Mouse (Mus musculus): ENCODE data around the gene Nek1.
"Not testable (repeated sequence)": the region's sequence is repeated elsewhere in the genome, so short reads cannot be mapped to it uniquely, and the experiment has no call there.

Gene Nek1

DNA sequence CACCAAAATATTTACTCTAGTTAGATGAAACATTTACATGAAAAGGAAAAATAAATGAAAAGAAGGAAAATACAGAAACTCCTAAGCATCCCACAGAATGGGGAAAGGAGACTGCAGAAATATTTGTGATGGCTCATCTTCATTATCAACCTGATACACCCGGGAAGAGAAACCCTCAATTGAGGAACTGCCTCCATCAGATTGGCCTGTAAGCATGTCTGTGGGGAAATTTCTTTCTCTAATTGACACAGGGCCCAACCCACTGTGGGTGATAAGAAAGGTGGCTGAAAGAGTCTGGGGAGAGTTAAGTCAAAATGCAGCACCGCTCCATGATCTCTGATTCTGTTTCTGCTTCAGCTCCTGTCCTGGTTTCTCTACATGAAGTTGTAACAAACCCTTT lies 19.5 kb upstream of the Nek1 start:
- DNase-seq (ENCODE audit: low read depth, low spot score), result peak; percentile 28
- Histone ChIP-seq H3K36me3 (ENCODE audit: control insufficient read depth, insufficient read depth, low read length, poor library complexity, severe bottlenecking) (0 out of 2 replicates have a peak, but pooled peaks cover 2% of the 10 kb centered on the region), H3K27me3 (ENCODE audit: control insufficient read depth, insufficient read depth, low read length, poor library complexity, severe bottlenecking) (no peaks in the 10 kb centered on the region)

DNA sequence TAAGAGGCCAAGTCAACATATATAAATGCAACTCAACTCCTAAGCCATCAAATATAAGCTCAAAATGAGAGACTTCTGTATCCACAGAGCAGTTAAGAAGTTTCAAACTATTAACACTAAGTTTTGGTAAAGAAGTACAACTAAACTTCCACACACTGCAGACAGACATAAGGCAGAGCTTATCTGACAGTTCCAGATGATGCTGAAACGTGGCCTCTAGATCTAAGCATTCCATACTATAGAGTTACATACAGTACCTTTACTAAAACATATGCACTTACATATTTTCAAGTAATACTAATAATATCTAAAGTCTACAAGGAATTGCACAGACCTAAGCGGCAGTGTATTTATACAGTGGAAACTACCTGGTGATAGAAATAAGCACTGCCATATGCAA lies 18.2 kb upstream of the Nek1 start:
- Histone ChIP-seq H3K36me3 (ENCODE audit: control insufficient read depth, insufficient read depth, low read length, poor library complexity, severe bottlenecking) (0 out of 2 replicates have a peak, but pooled peaks cover 2% of the 10 kb centered on the region), H3K27me3 (ENCODE audit: control insufficient read depth, insufficient read depth, low read length, poor library complexity, severe bottlenecking) (no peaks in the 10 kb centered on the region)
- DNase-seq (ENCODE audit: low read depth, low spot score), result no peak

- no peak for DNase-seq (ENCODE audit: low read depth, low spot score)
- Histone ChIP-seq H3K27me3 (ENCODE audit: control insufficient read depth, insufficient read depth, low read length, poor library complexity, severe bottlenecking) (no peaks in the 10 kb centered on the region), H3K36me3 (ENCODE audit: control insufficient read depth, insufficient read depth, low read length, poor library complexity, severe bottlenecking) (0 out of 2 replicates have a peak, but pooled peaks cover 2% of the 10 kb centered on the region)
Observed at GRCm38 (mm10) chr8:60976818-60977217, 16.2 kb upstream of the Nek1 start.

- H3K27me3 ChIP-seq (ENCODE audit: control insufficient read depth, insufficient read depth, low read length, poor library complexity, severe bottlenecking), result no peaks in the 10 kb centered on the region
- H3K36me3 ChIP-seq (ENCODE audit: control insufficient read depth, insufficient read depth, low read length, poor library complexity, severe bottlenecking), result 0 out of 2 replicates have a peak, but pooled peaks cover 2% of the 10 kb centered on the region
- DNase-seq (ENCODE audit: low read depth, low spot score), result peak; percentile 55
Observed at GRCm38 (mm10) chr8:60978496-60978895, 14.5 kb upstream of the Nek1 start.

DNA sequence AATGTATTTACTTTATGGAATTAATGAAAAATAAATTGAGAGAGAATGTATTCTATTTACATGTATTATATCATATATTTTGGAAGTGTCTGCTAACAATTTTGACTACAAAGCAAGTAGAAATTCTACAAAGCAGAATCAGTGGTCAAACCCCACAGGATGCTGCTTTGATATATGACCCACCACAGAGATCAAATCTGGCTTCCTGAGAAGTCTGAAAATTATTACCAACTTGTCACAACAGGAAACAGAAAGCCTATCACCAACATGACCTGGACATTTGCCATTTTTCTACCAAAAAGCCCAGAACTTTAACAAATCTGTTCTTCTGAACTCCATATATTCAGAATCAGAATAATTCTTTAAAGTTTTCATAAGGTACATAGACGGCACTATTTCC lies 11.6 kb upstream of the Nek1 start:
- no peak for DNase-seq (ENCODE audit: low read depth, low spot score)
- Histone ChIP-seq H3K27me3 (ENCODE audit: control insufficient read depth, insufficient read depth, low read length, poor library complexity, severe bottlenecking) (no peaks in the 10 kb centered on the region), H3K36me3 (ENCODE audit: control insufficient read depth, insufficient read depth, low read length, poor library complexity, severe bottlenecking) (no peaks in the 10 kb centered on the region)

DNA sequence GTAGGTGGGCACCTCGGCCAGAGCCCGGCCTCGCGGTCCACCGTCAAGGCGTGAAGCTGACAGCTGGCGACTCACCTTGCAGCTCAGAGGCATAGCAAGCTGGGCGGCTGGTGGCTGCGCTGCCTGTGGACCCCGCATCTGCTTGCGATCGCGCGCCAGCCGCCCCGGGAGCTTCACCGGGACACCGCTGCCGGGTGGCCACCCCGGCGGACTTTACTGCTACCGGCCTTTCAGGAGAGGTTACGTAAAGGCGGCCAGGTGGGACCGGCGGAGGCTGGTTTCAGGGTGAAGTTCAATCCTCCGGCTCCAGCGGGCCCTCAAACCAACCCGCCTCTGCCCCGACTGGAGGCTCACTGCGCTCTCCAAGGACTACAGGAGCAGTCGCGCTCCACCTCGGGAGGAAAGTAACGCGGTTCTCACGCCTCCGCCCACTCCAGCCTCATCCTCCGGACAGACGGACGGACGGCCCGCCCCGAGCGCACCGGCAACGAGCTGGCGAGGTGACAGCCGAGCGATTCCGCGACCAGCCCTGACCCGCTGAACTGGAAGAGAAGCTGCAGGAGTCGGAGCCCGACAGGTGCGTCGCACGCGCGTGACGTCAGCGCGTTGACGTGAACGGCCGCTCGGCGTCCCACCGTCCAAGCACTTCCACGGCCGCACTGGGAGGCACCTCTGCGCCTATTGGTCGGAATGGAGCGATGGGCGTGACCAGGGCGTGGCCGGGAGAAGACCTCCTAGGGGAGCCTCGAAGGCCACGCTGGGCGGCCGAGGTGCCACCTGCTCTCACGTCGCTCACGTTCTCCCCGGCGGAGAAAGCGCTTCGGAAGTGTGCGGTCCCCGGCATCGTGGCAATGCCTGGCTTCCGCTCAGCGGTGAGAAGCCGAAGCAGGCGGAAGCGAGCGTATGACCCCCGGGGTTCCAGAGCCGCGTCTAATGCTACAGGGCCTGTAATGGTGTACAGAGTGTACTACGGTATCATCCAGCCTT lies 10.0 kb upstream of the Nek1 start, which contains the start of gene Clcn3:
Gene Clcn3 (minus strand): TSS at position 600 of the 987 bp plus-strand sequence.
- H3K36me3 ChIP-seq (ENCODE audit: control insufficient read depth, insufficient read depth, low read length, poor library complexity, severe bottlenecking), result no peaks in the 10 kb centered on the region
- no peaks in the 10 kb centered on the region for H3K27me3 ChIP-seq (ENCODE audit: control insufficient read depth, insufficient read depth, low read length, poor library complexity, severe bottlenecking)
- DNase-seq (ENCODE audit: low read depth, low spot score), result peak; percentile 99

GRCm38 (mm10) chr8:60983688-60984079 lies 9.3 kb upstream of the Nek1 start:
- H3K36me3 ChIP-seq (ENCODE audit: control insufficient read depth, insufficient read depth, low read length, poor library complexity, severe bottlenecking), result no peaks in the 10 kb centered on the region
- no peaks in the 10 kb centered on the region for H3K27me3 ChIP-seq (ENCODE audit: control insufficient read depth, insufficient read depth, low read length, poor library complexity, severe bottlenecking)
- peak; percentile 68 for DNase-seq (ENCODE audit: low read depth, low spot score)

- not testable (repeated sequence) for H3K36me3 ChIP-seq (ENCODE audit: control insufficient read depth, insufficient read depth, low read length, poor library complexity, severe bottlenecking); H3K27me3 ChIP-seq (ENCODE audit: control insufficient read depth, insufficient read depth, low read length, poor library complexity, severe bottlenecking); DNase-seq (ENCODE audit: low read depth, low spot score)
Observed at GRCm38 (mm10) chr8:60984260-60985010, 8.6 kb upstream of the Nek1 start.

DNA sequence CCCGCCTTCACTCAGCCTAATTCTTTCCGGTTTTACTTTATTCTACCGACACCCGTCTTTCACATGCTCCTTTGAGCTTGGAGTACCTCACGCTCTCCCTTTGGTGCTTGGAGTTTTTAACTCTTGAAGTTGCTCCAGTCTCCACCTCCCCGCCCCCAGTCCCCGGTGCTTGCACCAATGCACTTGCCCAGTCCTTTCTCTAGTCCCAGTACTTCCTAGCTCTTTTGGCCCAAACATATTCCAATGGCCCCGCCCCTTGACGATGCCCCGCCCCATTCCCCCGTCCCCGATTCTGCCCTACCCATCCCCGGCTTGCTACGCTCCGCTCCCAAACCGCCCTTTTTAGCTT lies 460 bp upstream of the Nek1 start:
- H3K36me3 ChIP-seq (ENCODE audit: control insufficient read depth, insufficient read depth, low read length, poor library complexity, severe bottlenecking), result no peaks in the 10 kb centered on the region
- no peaks in the 10 kb centered on the region for H3K27me3 ChIP-seq (ENCODE audit: control insufficient read depth, insufficient read depth, low read length, poor library complexity, severe bottlenecking)
- DNase-seq (ENCODE audit: low read depth, low spot score), result no peak

DNA sequence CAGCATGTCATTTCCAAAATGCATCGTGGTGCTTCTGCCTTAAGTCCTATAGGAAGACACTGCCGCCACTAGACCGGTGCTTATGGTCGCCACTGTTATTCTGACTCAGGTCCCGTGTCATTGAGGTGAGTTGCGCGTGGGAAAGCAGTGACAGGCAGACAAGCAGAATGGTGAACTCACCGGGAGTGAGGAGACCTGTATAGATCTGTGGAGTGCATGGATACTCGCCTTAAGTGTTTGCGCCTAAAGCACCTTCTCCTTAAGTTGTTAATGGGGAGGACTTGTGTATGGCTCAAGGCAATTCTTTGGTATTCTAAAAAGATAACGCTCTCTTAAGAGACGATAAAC lies 618 bp downstream of the Nek1 start:
- Histone ChIP-seq H3K36me3 (ENCODE audit: control insufficient read depth, insufficient read depth, low read length, poor library complexity, severe bottlenecking) (no peaks in the 10 kb centered on the region), H3K27me3 (ENCODE audit: control insufficient read depth, insufficient read depth, low read length, poor library complexity, severe bottlenecking) (no peaks in the 10 kb centered on the region)
- no peak for DNase-seq (ENCODE audit: low read depth, low spot score)

GRCm38 (mm10) chr8:60996468-60996867 lies 3.5 kb downstream of the Nek1 start:
- no peak for DNase-seq (ENCODE audit: low read depth, low spot score)
- no peaks in the 10 kb centered on the region for H3K36me3 ChIP-seq (ENCODE audit: control insufficient read depth, insufficient read depth, low read length, poor library complexity, severe bottlenecking)
- no peaks in the 10 kb centered on the region for H3K27me3 ChIP-seq (ENCODE audit: control insufficient read depth, insufficient read depth, low read length, poor library complexity, severe bottlenecking)

- Histone ChIP-seq H3K36me3 (ENCODE audit: control insufficient read depth, insufficient read depth, low read length, poor library complexity, severe bottlenecking) (peaks cover 2% of the 10 kb centered on the region; the same call in 1 of the 2 replicates), H3K27me3 (ENCODE audit: control insufficient read depth, insufficient read depth, low read length, poor library complexity, severe bottlenecking) (no peaks in the 10 kb centered on the region)
- peak; percentile 63 for DNase-seq (ENCODE audit: low read depth, low spot score)
Observed at GRCm38 (mm10) chr8:61041951-61042350, 49.0 kb downstream of the Nek1 start.

DNA sequence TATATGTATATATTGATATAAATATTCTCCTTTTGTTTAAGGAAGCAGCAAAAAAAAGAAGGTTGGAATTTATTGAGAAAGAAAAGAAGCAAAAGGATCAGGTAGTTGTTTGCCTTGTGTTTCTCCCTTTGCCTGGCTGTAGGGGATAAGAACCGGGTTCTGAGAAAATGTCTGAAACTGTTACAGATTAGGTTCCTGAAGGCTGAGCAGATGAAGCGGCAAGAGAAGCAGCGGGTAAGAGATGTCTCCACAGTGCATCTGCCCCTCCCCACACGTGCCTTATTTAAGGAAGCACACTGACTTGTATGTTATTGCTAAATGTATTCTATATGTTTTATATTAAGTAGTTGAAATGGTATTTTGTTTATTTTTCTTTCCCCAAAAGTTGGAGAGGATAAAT lies 50.9 kb downstream of the Nek1 start:
- Histone ChIP-seq H3K36me3 (ENCODE audit: control insufficient read depth, insufficient read depth, low read length, poor library complexity, severe bottlenecking) (peaks cover 2% of the 10 kb centered on the region; the same call in 1 of the 2 replicates), H3K27me3 (ENCODE audit: control insufficient read depth, insufficient read depth, low read length, poor library complexity, severe bottlenecking) (no peaks in the 10 kb centered on the region)
- no peak for DNase-seq (ENCODE audit: low read depth, low spot score)

- no peak for DNase-seq (ENCODE audit: low read depth, low spot score)
- peaks cover 2% of the 10 kb centered on the region; the same call in 1 of the 2 replicates for H3K36me3 ChIP-seq (ENCODE audit: control insufficient read depth, insufficient read depth, low read length, poor library complexity, severe bottlenecking)
- no peaks in the 10 kb centered on the region for H3K27me3 ChIP-seq (ENCODE audit: control insufficient read depth, insufficient read depth, low read length, poor library complexity, severe bottlenecking)
Observed at GRCm38 (mm10) chr8:61046816-61047215, 53.8 kb downstream of the Nek1 start.

GRCm38 (mm10) chr8:61053017-61053416 lies 60.0 kb downstream of the Nek1 start:
- DNase-seq (ENCODE audit: low read depth, low spot score), result no peak
- Histone ChIP-seq H3K36me3 (ENCODE audit: control insufficient read depth, insufficient read depth, low read length, poor library complexity, severe bottlenecking) (peaks cover 2% of the 10 kb centered on the region; the same call in 1 of the 2 replicates), H3K27me3 (ENCODE audit: control insufficient read depth, insufficient read depth, low read length, poor library complexity, severe bottlenecking) (no peaks in the 10 kb centered on the region)

All from splenic B cell, adult 2 months (primary cell).